Mouse (Mus musculus) E14TG2a.4 (cell line): Measurements from ENCODE around the gene Prex1.

Source experiments
- H3K27me3 ChIP-seq: 2 replicates; pipeline ENCODE4 v1.6.1; 2014; ENCODE audit warnings: low read length, control low read depth; ENCODE audit not compliant: insufficient read depth
- H3K36me3 ChIP-seq: 2 replicates; pipeline ENCODE4 v1.6.1; 2014; ENCODE audit warnings: low read length, control low read depth; ENCODE audit not compliant: insufficient read depth
- H3K4me1 ChIP-seq: replicated peaks from 2 replicates; pipeline ENCODE4 v1.6.1; 2014; ENCODE audit warnings: low read depth, low read length, control low read depth
- H3K4me3 ChIP-seq: replicated peaks from 2 replicates; pipeline ENCODE4 v1.5.1; 2014; ENCODE audit warnings: mild to moderate bottlenecking, low read length
- H3K9me3 ChIP-seq: 2 replicates; pipeline ENCODE4 v1.6.1; 2014; ENCODE audit warnings: low read length, control low read depth
- CTCF ChIP-seq: conservative IDR thresholded peaks from 2 replicates; pipeline ENCODE4 v1.5.1; 2014; ENCODE audit warnings: low read length
- NANOG ChIP-seq: IDR thresholded peaks from 2 replicates; pipeline ENCODE4 v1.6.1; 2014; ENCODE audit warnings: borderline replicate concordance, low read length, mixed read lengths
- POU5F1 ChIP-seq: IDR thresholded peaks from 2 replicates; pipeline ENCODE4 v1.6.1; 2014; ENCODE audit warnings: low read length, borderline replicate concordance

Gene Prex1

DNA sequence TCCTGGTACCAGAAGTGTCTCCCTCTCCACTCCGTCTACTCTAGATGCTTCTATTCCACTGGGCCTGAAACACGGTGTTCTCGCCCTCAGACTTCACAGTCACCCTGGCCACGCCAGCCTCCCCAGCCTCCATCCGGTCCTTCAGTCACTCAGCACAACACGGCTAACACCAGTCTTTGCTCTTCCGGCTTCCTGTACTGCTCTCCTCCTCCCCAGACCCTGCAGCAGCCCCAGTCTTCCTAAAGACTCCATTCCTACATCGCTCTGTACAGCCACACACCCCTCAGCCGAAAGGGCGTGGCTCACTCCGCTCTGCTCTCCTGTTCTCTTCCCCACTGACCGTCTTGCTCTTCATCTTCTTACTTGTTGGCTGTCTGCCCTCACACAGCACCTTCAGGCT is 39.7 kb downstream of the Prex1 start:
- peaks cover 55% of the 10 kb centered on the region for H3K4me1 ChIP-seq
- H3K4me3 ChIP-seq: 0 out of 2 replicates have a peak overlapping the region, but pooled peaks have one; percentile 3
- TF ChIP-seq NANOG (no peak), CTCF (no peak), POU5F1 (no peak)
- no peaks in the 10 kb centered on the region for H3K36me3 ChIP-seq
- H3K9me3 ChIP-seq: peaks cover 13% of the 10 kb centered on the region
- no peaks in the 10 kb centered on the region for H3K27me3 ChIP-seq

DNA sequence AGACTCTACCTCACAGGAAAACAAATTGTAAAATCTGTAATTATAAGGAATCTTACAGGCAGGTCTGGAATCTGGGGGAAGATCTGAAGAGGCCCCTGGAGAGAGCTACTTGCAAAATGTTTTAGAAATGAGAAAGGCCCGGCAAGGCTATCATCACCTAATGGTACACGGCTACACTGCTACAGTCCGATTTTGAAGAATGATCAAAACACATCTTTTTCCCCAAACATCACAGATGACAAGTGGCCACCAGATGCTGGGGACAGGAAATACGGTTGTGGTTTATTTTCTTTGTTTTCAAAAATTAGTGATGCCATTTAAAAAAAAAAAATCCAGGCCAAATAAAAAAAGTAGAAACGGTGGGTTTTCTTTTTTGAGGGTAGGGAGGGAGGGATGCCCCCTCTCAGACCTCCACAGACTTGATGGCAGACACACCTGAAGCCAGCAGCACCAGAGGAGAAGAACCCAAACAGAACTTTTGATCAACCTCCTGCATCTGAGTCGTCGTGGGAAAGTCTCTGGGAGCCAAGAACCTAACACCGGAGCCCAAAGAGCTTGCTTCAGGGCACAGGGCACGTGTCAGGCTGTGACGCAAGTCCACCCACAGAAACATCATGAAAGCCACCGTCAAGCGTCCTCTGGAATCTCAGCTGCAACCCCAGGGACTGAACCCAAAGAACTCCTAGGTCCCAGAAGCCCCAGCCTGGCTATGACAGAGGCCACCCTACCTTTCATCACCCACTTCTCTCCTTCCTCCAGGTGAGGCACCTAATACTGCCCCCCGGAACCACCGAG is 41.3 kb downstream of the Prex1 start:
- no peaks in the 10 kb centered on the region for H3K27me3 ChIP-seq
- no peak overlapping the region for H3K4me3 ChIP-seq
- peaks cover 39% of the 10 kb centered on the region for H3K4me1 ChIP-seq
- TF ChIP-seq CTCF (no peak), POU5F1 (no peak), NANOG (no peak)
- peaks cover 13% of the 10 kb centered on the region for H3K9me3 ChIP-seq
- H3K36me3 ChIP-seq: no peaks in the 10 kb centered on the region

DNA sequence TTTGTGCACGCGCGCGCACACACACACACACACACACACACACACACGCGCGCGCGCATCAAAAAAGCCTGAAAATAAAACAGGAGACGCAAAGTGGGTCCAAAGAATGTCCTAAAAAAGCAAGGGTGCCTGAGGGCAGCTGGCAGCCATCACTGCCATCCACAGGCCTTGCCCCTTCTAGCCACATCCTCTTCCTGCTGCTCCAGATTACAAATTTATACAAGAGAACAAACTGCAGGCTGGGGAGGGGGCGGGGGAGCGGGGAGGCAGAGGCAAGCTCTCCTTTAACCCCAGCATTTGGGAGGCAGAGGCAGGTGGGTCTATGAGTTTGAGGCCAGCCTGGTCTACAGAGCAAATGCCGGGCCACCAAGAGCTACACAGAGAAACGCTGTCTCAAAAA is 42.0 kb downstream of the Prex1 start:
- H3K4me3 ChIP-seq: no peak overlapping the region
- TF ChIP-seq NANOG (no peak), POU5F1 (no peak), CTCF (no peak)
- H3K9me3 ChIP-seq: peaks cover 13% of the 10 kb centered on the region
- no peaks in the 10 kb centered on the region for H3K27me3 ChIP-seq
- H3K4me1 ChIP-seq: peaks cover 32% of the 10 kb centered on the region
- no peaks in the 10 kb centered on the region for H3K36me3 ChIP-seq

DNA sequence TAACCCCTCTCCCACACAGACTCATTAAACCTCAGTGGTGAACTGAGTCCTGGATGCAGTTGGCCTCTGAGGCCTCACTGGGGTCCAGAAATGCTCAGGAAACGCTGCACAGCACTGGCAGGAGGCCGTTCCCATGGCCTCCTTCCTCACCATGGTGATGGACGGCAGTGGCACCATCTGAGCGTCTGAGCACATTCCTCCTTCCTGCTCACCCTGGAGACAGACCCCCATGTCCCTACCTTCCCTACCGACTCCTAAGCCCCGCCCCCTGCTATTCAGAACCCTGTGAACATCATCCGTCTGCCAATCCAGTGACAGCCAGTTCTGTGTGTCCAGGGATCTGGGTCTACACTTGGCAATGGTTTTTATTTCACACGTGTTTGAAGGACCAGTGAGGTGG is 42.6 kb downstream of the Prex1 start:
- H3K36me3 ChIP-seq: no peaks in the 10 kb centered on the region
- TF ChIP-seq POU5F1: no peak
- no peak for TF ChIP-seq NANOG
- TF ChIP-seq CTCF: no peak
- no peak overlapping the region for H3K4me3 ChIP-seq
- H3K4me1 ChIP-seq: peaks cover 26% of the 10 kb centered on the region
- H3K27me3 ChIP-seq: no peaks in the 10 kb centered on the region
- peaks cover 13% of the 10 kb centered on the region for H3K9me3 ChIP-seq

DNA sequence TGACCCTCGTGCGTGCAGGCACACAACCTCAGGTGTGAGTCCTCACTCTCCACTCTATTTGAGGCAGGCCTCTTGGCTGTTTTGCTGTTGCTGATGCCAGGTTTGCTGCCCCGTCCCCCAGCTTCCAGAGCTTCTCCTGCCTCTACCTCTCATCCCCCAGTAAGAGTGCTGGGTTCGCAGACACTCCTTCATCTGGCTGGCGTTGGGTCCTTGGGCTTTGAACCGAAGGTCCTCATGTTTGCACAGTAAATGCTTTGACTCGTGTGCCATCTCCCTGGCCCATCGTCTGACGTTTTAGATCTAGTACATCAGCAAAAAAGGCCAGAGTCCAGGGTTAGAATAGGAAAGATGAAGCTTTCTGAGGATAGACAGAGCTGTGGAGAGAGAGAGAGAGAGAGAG is 43.7 kb downstream of the Prex1 start:
- TF ChIP-seq POU5F1 (no peak), CTCF (no peak), NANOG (no peak)

DNA sequence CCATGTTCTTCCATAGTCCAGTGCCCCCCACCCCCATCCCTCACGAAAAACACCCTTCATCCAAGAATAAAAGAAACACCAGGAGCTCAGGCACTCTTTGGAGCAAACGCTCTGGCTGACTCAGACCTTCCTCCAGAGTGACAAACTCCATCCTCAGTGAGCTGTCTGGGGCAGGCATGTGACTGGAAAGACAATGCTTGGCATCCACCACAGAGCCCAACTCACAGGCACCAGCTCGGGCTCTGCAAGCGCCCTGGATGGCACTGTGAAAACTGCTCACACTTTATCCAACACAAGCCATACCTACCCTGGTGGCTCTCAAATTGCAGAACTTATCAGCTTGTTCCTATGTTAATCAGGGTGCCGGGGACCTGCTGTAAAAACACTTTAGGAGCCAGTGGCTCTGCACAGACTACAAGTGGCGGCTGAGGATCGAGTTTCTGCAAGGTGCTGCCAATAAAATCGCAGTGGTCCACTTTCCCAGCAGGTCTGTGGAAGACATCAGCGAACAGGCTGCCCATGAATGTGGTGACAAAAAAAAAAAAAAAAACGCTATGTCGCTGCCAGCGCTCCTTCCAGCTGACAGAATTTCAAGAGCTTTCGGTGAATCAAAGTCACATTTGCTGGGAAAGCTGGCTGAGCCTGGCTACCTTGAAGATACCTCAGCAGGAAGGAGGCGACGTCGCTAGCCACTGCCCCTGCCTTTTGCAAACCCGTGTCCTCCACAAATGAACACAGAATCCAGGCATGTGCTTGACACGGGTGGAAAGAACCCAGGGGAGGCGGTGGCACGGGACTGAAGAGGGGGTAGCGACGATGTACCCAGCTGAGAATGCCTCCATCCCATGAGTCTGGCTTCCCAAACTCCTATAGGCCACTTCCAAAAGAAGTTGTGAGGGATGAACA is 45.6 kb downstream of the Prex1 start:
- no peak overlapping the region for H3K4me3 ChIP-seq
- no peaks in the 10 kb centered on the region for H3K36me3 ChIP-seq
- TF ChIP-seq CTCF (no peak), NANOG (no peak), POU5F1 (no peak)
- no peaks in the 10 kb centered on the region for H3K27me3 ChIP-seq
- H3K9me3 ChIP-seq: peaks cover 13% of the 10 kb centered on the region
- no peaks in the 10 kb centered on the region for H3K4me1 ChIP-seq

More for the DNA sequence above, 43.7 kb downstream of the Prex1 start:
- H3K36me3 ChIP-seq: no peaks in the 10 kb centered on the region
- peaks cover 15% of the 10 kb centered on the region for H3K4me1 ChIP-seq
- H3K27me3 ChIP-seq: no peaks in the 10 kb centered on the region
- H3K4me3 ChIP-seq: no peak overlapping the region
- peaks cover 13% of the 10 kb centered on the region for H3K9me3 ChIP-seq

DNA sequence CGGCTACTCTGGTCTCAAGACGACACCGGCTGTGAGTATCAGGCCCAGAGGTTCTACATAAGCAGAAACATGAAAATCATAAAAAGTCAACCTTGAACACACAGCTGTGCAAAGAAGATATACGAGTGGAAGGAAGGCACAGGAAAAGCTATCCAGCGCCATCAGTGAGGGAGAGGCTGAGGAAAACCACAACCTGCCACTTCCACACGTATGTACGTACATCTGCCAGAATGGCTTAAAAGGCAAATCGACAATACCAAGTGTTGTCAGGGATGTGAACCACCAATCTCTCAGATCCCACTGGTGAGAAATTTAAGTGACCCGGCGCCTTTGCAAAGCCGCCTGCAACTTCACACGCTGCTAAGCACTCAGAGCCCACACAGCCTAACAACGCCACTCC is 47.5 kb downstream of the Prex1 start:
- H3K9me3 ChIP-seq: peaks cover 13% of the 10 kb centered on the region
- TF ChIP-seq CTCF (no peak), POU5F1 (no peak)
- no peaks in the 10 kb centered on the region for H3K27me3 ChIP-seq
- no peak overlapping the region for H3K4me3 ChIP-seq
- H3K36me3 ChIP-seq: no peaks in the 10 kb centered on the region
- H3K4me1 ChIP-seq: no peaks in the 10 kb centered on the region

DNA sequence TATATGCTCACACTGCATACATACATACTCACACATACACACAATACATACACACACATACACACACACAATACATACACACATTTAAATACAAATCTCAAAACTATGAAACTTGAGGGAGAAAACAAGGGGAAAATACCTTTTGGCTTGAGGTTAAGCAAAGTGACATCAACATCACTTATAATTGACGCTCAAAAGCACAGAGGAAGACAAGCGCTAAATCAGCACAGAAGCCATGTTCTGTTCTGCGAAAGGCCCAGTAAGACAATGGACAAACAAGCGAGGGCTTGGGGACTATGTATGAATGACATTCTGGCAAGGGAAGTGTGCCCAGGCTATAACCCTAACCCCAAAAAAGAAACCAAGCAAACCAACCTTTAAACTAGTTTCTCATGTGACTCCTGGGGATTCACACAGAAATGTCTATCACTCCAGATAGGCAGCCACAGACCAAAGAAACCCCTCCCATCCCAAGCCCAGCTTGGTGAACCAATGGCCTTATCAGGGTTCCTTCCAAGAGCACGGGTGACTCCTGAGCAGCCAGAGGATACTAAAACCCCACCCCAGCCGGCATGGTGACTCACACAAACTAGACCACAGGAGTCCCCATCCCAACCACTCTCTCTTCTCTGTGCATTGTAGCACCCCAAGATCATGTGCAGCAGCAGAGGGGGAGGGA is 48.2 kb downstream of the Prex1 start:
- Histone ChIP-seq H3K27me3 (no peaks in the 10 kb centered on the region), H3K4me1 (no peaks in the 10 kb centered on the region), H3K9me3 (peaks cover 12% of the 10 kb centered on the region), H3K36me3 (no peaks in the 10 kb centered on the region), H3K4me3 (no peak overlapping the region)
- TF ChIP-seq CTCF (no peak), POU5F1 (no peak), NANOG (no peak)
